Mouse (Mus musculus): ENCODE measurements around the gene Pacs2.

GRCm38 (mm10) chr12:112969616-112970015 lies 44.7 kb upstream of the Pacs2 start:
- no peak for TF ChIP-seq CTCF (IDR thresholded peaks at IDR 0.05; ENCODE audit: low read depth)
- no peak for TF ChIP-seq EP300 (IDR thresholded peaks at IDR 0.05; ENCODE audit: low read depth)

Data from liver, postnatal 0 days (tissue).